Mouse (Mus musculus): ENCODE results near the gene Ociad1. TPM values are rescaled to one million over a fixed set of nuclear protein-coding genes. Genes with fewer than 3 reads are reported as not detected.

Ociad1 gene
- 100 to 1,000 TPM; 390 to 412 TPM for total RNA-seq (2021)
- long read RNA-seq, experiment 1, transcript Ociad1-202 (8 exons, 1,311 nt): major isoform, 17 of 50 reads
- long read RNA-seq, experiment 1, transcript Ociad1-201 (9 exons, 1,523 nt): minor isoform, 16 of 50 reads
- long read RNA-seq, experiment 1, transcript Ociad1-204 (8 exons, 1,139 nt): minor isoform, 5 of 50 reads
- long read RNA-seq, experiment 1, partial matches to known transcripts: 2 of 50 reads
- long read RNA-seq, experiment 1, other reads (novel, unspliced or antisense): 9 of 50 reads
- long read RNA-seq, experiment 2, transcript Ociad1-204 (8 exons, 1,139 nt): minor isoform, 12 of 74 reads
- long read RNA-seq, experiment 2, transcript Ociad1-201 (9 exons, 1,523 nt): major isoform, 22 of 74 reads
- long read RNA-seq, experiment 2, transcript Ociad1-202 (8 exons, 1,311 nt): minor isoform, 19 of 74 reads
- long read RNA-seq, experiment 2, partial matches to known transcripts: 2 of 74 reads
- long read RNA-seq, experiment 2, other reads (novel, unspliced or antisense): 17 of 74 reads

- DNase-seq (ENCODE audit: low spot score in 2 of 2): peak; percentile 92 to 98
These were observed at the start of gene Ociad1 for GRCm38 (mm10) chr5:73292502-73293457. Gene Ociad1 (plus strand): TSS chr5:73292784.

- no peak for DNase-seq (ENCODE audit: low spot score in 2 of 2)
These were observed 48.2 kb upstream of the Ociad1 start for GRCm38 (mm10) chr5:73244403-73244802.

GRCm38 (mm10) chr5:73246414-73246813 lies 46.2 kb upstream of the Ociad1 start:
- DNase-seq (ENCODE audit: low spot score in 2 of 2): no peak

- DNase-seq (ENCODE audit: low spot score in 2 of 2): no peak
These were observed 44.4 kb upstream of the Ociad1 start for GRCm38 (mm10) chr5:73248211-73248610.

- DNase-seq (ENCODE audit: low spot score in 2 of 2): no peak
These were observed 43.2 kb upstream of the Ociad1 start for GRCm38 (mm10) chr5:73249341-73249740.

- no peak for DNase-seq (ENCODE audit: low spot score in 2 of 2)
These were observed 39.8 kb upstream of the Ociad1 start for GRCm38 (mm10) chr5:73252739-73253138.

- no peak for DNase-seq (ENCODE audit: low spot score in 2 of 2)
These were observed 37.9 kb upstream of the Ociad1 start for GRCm38 (mm10) chr5:73254660-73255059.

- peak; percentile 47 to 59 for DNase-seq (ENCODE audit: low spot score in 2 of 2)
These were observed 37.0 kb upstream of the Ociad1 start for GRCm38 (mm10) chr5:73255321-73256251.

GRCm38 (mm10) chr5:73256352-73257065 lies 36.1 kb upstream of the Ociad1 start, which contains the start of gene Fryl:
Gene Fryl (minus strand): TSS chr5:73256619.
- peak; percentile 84 to 97 for DNase-seq (ENCODE audit: low spot score in 2 of 2)

GRCm38 (mm10) chr5:73257096-73257495 lies 35.5 kb upstream of the Ociad1 start:
- DNase-seq (ENCODE audit: low spot score in 2 of 2): no peak

GRCm38 (mm10) chr5:73257723-73258122 lies 34.9 kb upstream of the Ociad1 start:
- DNase-seq (ENCODE audit: low spot score in 2 of 2): no peak

GRCm38 (mm10) chr5:73264122-73264521 lies 28.5 kb upstream of the Ociad1 start:
- DNase-seq (ENCODE audit: low spot score in 2 of 2): no peak

GRCm38 (mm10) chr5:73265460-73265859 lies 27.1 kb upstream of the Ociad1 start:
- no peak for DNase-seq (ENCODE audit: low spot score in 2 of 2)

- DNase-seq (ENCODE audit: low spot score in 2 of 2): no peak
These were observed 23.9 kb upstream of the Ociad1 start for GRCm38 (mm10) chr5:73268636-73269213.

GRCm38 (mm10) chr5:73270612-73271011 lies 22.0 kb upstream of the Ociad1 start:
- DNase-seq (ENCODE audit: low spot score in 2 of 2): no peak

- DNase-seq (ENCODE audit: low spot score in 2 of 2): no peak
These were observed 19.4 kb upstream of the Ociad1 start for GRCm38 (mm10) chr5:73273171-73273570.

- no peak for DNase-seq (ENCODE audit: low spot score in 2 of 2)
These were observed 17.6 kb upstream of the Ociad1 start for GRCm38 (mm10) chr5:73274941-73275340.

GRCm38 (mm10) chr5:73279190-73279589 lies 13.4 kb upstream of the Ociad1 start:
- no peak for DNase-seq (ENCODE audit: low spot score in 2 of 2)
